9 mouse cellular contexts compared by ENCODE assay signal in the genomic region with DNA sequence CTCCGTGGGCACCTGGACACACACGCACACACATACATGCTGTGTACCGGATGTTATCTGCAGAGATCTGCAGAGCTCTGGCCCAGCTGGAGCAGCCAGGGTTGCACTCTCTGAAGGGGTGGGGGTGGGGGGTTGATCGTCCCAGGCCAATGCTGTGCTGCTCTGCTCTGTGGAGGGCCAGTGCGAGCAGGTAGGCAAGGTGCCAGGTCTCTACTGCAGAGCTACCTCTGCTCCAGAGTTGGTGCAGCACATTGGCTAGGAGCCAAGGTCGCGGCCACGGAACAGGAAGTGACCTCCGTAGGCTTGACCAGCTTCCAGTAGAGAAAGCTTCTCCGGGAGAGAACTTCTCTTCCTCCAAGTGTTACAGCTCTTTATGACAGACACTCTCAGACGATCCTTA. TPM values are rescaled to one million over a fixed set of nuclear protein-coding genes. Genes with fewer than 3 reads are reported as not detected.
A peak's percentile ranks its signal among the peaks of the same experiment; 100 is the strongest.
DNase-seq lines count a peak whose midpoint lies in the region; ATAC-seq and TF ChIP-seq lines count a peak whose summit lies in the region.
"Had no signal": no experiment of that assay in that cellular context is flagged by ENCODE, and none has a peak within 500 bp of the region (broad histone marks: within the 10 kb centered on the region; RNA-seq: fewer than 3 reads in every experiment).

No protein-coding gene starts in this region.

- H3K9me3 ChIP-seq in heart, embryonic 10.5 days: no peaks in the 10 kb centered on the region
- no peaks in the 10 kb centered on the region for H3K9me3 ChIP-seq in midbrain, embryonic 16.5 days (replicated peaks; ENCODE audit: control insufficient read depth, low read length, poor library complexity, severe bottlenecking)

- H3K4me2 ChIP-seq in midbrain, embryonic 16.5 days (ENCODE audit: low read length): no peak overlapping the region

- no peak overlapping the region; the same call in 1 of the 2 replicates for H3K27ac ChIP-seq in heart, embryonic 10.5 days
- peak overlapping the region; percentile 41 for H3K27ac ChIP-seq in macrophage
- H3K27ac ChIP-seq in thymus, adult 2 months (ENCODE audit: control insufficient read depth, insufficient read depth, low read length): peak overlapping the region; percentile 65
- no peak overlapping the region for H3K27ac ChIP-seq in midbrain, embryonic 16.5 days (ENCODE audit: low read length)

- TF ChIP-seq POLR2A in thymus, adult 2 months (IDR thresholded peaks at IDR 0.05; ENCODE audit: control insufficient read depth, extremely low read depth, insufficient read depth, low read length, poor library complexity): 0 out of 2 replicates have a peak, but pooled peaks have one; percentile 32

- H3K79me2 ChIP-seq in macrophage (ENCODE audit: inconsistent target): peaks cover 100% of the 10 kb centered on the region

- no peak overlapping the region for H3K9ac ChIP-seq in midbrain, embryonic 16.5 days (ENCODE audit: low read depth, low read length)

- no peak for TF ChIP-seq CTCF in thymus, adult 2 months (IDR thresholded peaks at IDR 0.05; ENCODE audit: borderline replicate concordance, control insufficient read depth, extremely low read depth, insufficient read depth, low read length, poor library complexity)

- H3K36me3 ChIP-seq in heart, embryonic 10.5 days: peaks cover 14% of the 10 kb centered on the region; the same call in 1 of the 2 replicates
- H3K36me3 ChIP-seq in macrophage (ENCODE audit: inconsistent target): no peaks in the 10 kb centered on the region; the same call in 1 of the 2 replicates
- no peaks in the 10 kb centered on the region for H3K36me3 ChIP-seq in thymus, adult 2 months (ENCODE audit: control insufficient read depth, insufficient read depth, low read length)
- no peaks in the 10 kb centered on the region for H3K36me3 ChIP-seq in midbrain, embryonic 16.5 days (ENCODE audit: control insufficient read depth, insufficient read depth, low read length)

- H3K27me3 ChIP-seq in heart, embryonic 10.5 days (ENCODE audit: insufficient read depth, poor library complexity, severe bottlenecking): no peaks in the 10 kb centered on the region
- H3K27me3 ChIP-seq in thymus, adult 2 months (ENCODE audit: control insufficient read depth, insufficient read depth, low read length): no peaks in the 10 kb centered on the region
- H3K27me3 ChIP-seq in midbrain, embryonic 16.5 days (ENCODE audit: control insufficient read depth, insufficient read depth, low read depth, low read length): no peaks in the 10 kb centered on the region

- DNase-seq in cerebellum, adult 11-12 months: peak; percentile 39
- no peak for DNase-seq in cerebellum, adult 8-10 months
- peak; percentile 89 for DNase-seq in adrenal gland, adult 8-10 months
- no peak for DNase-seq in heart, embryonic 10.5 days (ENCODE audit: low spot score)
- DNase-seq in kidney, postnatal 14 days: peak; percentile 95
- DNase-seq in thymus, adult 2 months: peak; percentile 49

- WGBS in heart, embryonic 10.5 days: 43% methylated on average over 11 of the region's 11 CpGs
- 0% methylated on average over 9 of the region's 11 CpGs for WGBS in macrophage (ENCODE audit: missing documents)
- WGBS in thymus, adult 2 months: 4% methylated on average over 11 of the region's 11 CpGs
- 59% methylated on average over 11 of the region's 11 CpGs for WGBS in midbrain, embryonic 16.5 days

- H3K4me1 ChIP-seq in heart, embryonic 10.5 days: peaks cover 45% of the 10 kb centered on the region
- H3K4me1 ChIP-seq in thymus, adult 2 months (replicated peaks; ENCODE audit: control insufficient read depth, insufficient read depth, low read length): peaks cover 40% of the 10 kb centered on the region
- no peaks in the 10 kb centered on the region; the same call in 1 of the 2 replicates for H3K4me1 ChIP-seq in midbrain, embryonic 16.5 days (ENCODE audit: control insufficient read depth, insufficient read depth, low read length)

- H3K4me3 ChIP-seq in heart, embryonic 10.5 days: peak overlapping the region; percentile 8; the same call in 1 of the 2 replicates
- H3K4me3 ChIP-seq in macrophage (ENCODE audit: inconsistent target): no peak overlapping the region
- H3K4me3 ChIP-seq in thymus, adult 2 months (ENCODE audit: control insufficient read depth, insufficient read depth, low read length): peak overlapping the region; percentile 41
- H3K4me3 ChIP-seq in midbrain, embryonic 16.5 days (ENCODE audit: low read depth, low read length): no peak overlapping the region
- H3K4me3 ChIP-seq: erythroblast, embryonic 14.5 days had no signal

- no peak for ATAC-seq in midbrain, embryonic 16.5 days

RNA-seq across cellular contexts. Expression of a gene that starts 12.5 kb away (rescaled TPM):
- 10 to 100 TPM; 61.0 to 78.5 (median 64.7) TPM for total RNA-seq in adrenal gland, adult 8-10 months (2022)
- polyA plus RNA-seq in heart, embryonic 10.5 days (2016; fragmentation: Nextera tagmentation; extraction: Ambion mirVana): 176 and 192 TPM in 2 replicates
- total RNA-seq in macrophage (2018; cell fraction: chromatin; rRNA removed): 100 to 1,000 TPM in 1 of 26 experiments, 10 to 100 TPM in 25; 30.9 to 114 (median 49.3) TPM
- 100 to 1,000 TPM in 6 of 26 experiments, 10 to 100 TPM in 20; 83.5 to 114 (median 93.7) TPM for total RNA-seq in macrophage (2018; cell fraction: cytosol; rRNA removed)
- total RNA-seq in macrophage (2018; cell fraction: nucleus; rRNA removed): 10 to 100 TPM; 44.4 to 87.0 (median 54.7) TPM
- 76.5 to 98.9 TPM (median 79.7 TPM) in 3 replicates for polyA plus RNA-seq in macrophage (2018)
- polyA plus RNA-seq in thymus, adult 2 months (2012; rRNA removed): 32.4 and 33.5 TPM in 2 replicates
- 60.8 and 60.9 TPM in 2 replicates for polyA plus RNA-seq in midbrain, embryonic 16.5 days (2015; fragmentation: Nextera tagmentation; extraction: Ambion mirVana)

RNA-seq across cellular contexts. Expression of a gene that starts 33.9 kb away (rescaled TPM):
- 10 to 100 TPM; 26.0 to 35.3 (median 29.8) TPM for total RNA-seq in adrenal gland, adult 8-10 months (2022)
- polyA plus RNA-seq in heart, embryonic 10.5 days (2016; fragmentation: Nextera tagmentation; extraction: Ambion mirVana): 22.3 and 24.8 TPM in 2 replicates
- 10 to 100 TPM in 6 of 26 experiments, 1 to 10 TPM in 20; 4.9 to 14.7 (median 8.7) TPM for total RNA-seq in macrophage (2018; cell fraction: chromatin; rRNA removed)
- total RNA-seq in macrophage (2018; cell fraction: cytosol; rRNA removed): 10 to 100 TPM; 13.3 to 24.2 (median 17.4) TPM
- total RNA-seq in macrophage (2018; cell fraction: nucleus; rRNA removed): 10 to 100 TPM in 25 of 26 experiments, 1 to 10 TPM in 1; 9.9 to 31.6 (median 24.4) TPM
- polyA plus RNA-seq in macrophage (2018): 13.5 to 23.8 TPM (median 18.3 TPM) in 3 replicates
- 61.2 and 64.8 TPM in 2 replicates for polyA plus RNA-seq in thymus, adult 2 months (2012; rRNA removed)
- polyA plus RNA-seq in midbrain, embryonic 16.5 days (2015; fragmentation: Nextera tagmentation; extraction: Ambion mirVana): 19.2 and 19.7 TPM in 2 replicates

Comparison
In these comparisons a context has a peak if more than half of its experiments do, and no peak if none do; other contexts are left out.
1. DNase-seq: peak in cerebellum, adult 11-12 months (single experiment), adrenal gland, adult 8-10 months (single experiment), kidney, postnatal 14 days (single experiment) and thymus, adult 2 months (single experiment); none in cerebellum, adult 8-10 months (single experiment) and heart, embryonic 10.5 days (single experiment).
2. H3K27ac ChIP-seq: peak in macrophage (single experiment) and thymus, adult 2 months (single experiment); none in heart, embryonic 10.5 days (single experiment) and midbrain, embryonic 16.5 days (single experiment).
3. H3K4me3 ChIP-seq: peak in heart, embryonic 10.5 days (single experiment) and thymus, adult 2 months (single experiment); none in macrophage (single experiment) and midbrain, embryonic 16.5 days (single experiment).